Comparison of ENCODE assay signal across 16 mouse cellular contexts in the genomic region with DNA sequence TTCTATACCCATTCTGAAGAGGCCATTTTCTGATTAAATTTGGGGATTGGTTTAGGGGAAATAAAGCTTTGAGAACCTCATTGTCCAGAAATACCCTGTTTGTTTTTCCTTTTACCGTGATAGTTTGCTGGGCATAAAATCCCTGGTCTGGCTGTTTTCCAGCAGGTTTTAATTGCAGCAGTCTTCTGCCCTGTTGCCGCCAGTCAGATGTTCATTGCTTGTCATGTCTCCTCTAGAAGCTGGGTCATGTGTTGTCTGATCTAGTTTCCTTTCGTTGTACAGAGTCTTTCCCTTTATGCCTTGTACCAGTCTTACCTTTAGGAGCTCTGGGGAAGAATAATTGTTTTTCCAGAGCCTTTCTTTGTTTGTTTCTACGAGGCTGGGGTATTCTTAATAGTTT. TPM values are rescaled to one million over a fixed set of nuclear protein-coding genes. Genes with fewer than 3 reads are reported as not detected.
DNase-seq lines count a peak whose midpoint lies in the region; ATAC-seq lines count a peak whose summit lies in the region.
"Had no signal": no experiment of that assay in that cellular context is flagged by ENCODE, and none has a peak within 500 bp of the region (broad histone marks: within the 10 kb centered on the region; RNA-seq: fewer than 3 reads in every experiment).

No protein-coding gene starts in this region.

- no peak overlapping the region for H3K27ac ChIP-seq in heart, embryonic 10.5 days
- H3K27ac ChIP-seq in kidney, embryonic 16.5 days (ENCODE audit: low read length), result no peak overlapping the region
- peak overlapping the region; percentile 46 for H3K27ac ChIP-seq in neural tube, embryonic 13.5 days (replicated peaks)
- H3K27ac ChIP-seq in intestine, embryonic 16.5 days (ENCODE audit: low read length), result no peak overlapping the region
- H3K27ac ChIP-seq: embryonic facial prominence, embryonic 15.5 days; intestine, embryonic 15.5 days; midbrain, embryonic 13.5 days had no signal

- H3K4me2 ChIP-seq in kidney, embryonic 16.5 days (replicated peaks; ENCODE audit: low read depth, low read length), result no peak overlapping the region
- H3K4me2 ChIP-seq in neural tube, embryonic 13.5 days, result no peak overlapping the region
- no peak overlapping the region for H3K4me2 ChIP-seq in intestine, embryonic 16.5 days (ENCODE audit: low read depth, low read length)
- H3K4me2 ChIP-seq: embryonic facial prominence, embryonic 15.5 days; intestine, embryonic 15.5 days; midbrain, embryonic 13.5 days had no signal

- H3K27me3 ChIP-seq in heart, embryonic 10.5 days (ENCODE audit: insufficient read depth, poor library complexity, severe bottlenecking), result no peaks in the 10 kb centered on the region
- no peaks in the 10 kb centered on the region for H3K27me3 ChIP-seq in kidney, embryonic 16.5 days (ENCODE audit: insufficient read depth, low read length)
- no peaks in the 10 kb centered on the region for H3K27me3 ChIP-seq in neural tube, embryonic 13.5 days
- no peaks in the 10 kb centered on the region for H3K27me3 ChIP-seq in intestine, embryonic 16.5 days (replicated peaks; ENCODE audit: control insufficient read depth, insufficient read depth, low read length)
- H3K27me3 ChIP-seq: embryonic facial prominence, embryonic 15.5 days; intestine, embryonic 15.5 days; midbrain, embryonic 13.5 days had no signal

- no peaks in the 10 kb centered on the region for H3K9me3 ChIP-seq in heart, embryonic 10.5 days
- no peaks in the 10 kb centered on the region for H3K9me3 ChIP-seq in kidney, embryonic 16.5 days (ENCODE audit: low read length)
- H3K9me3 ChIP-seq in neural tube, embryonic 13.5 days, result no peaks in the 10 kb centered on the region
- no peaks in the 10 kb centered on the region for H3K9me3 ChIP-seq in intestine, embryonic 16.5 days (ENCODE audit: control insufficient read depth, low read length)
- H3K9me3 ChIP-seq: embryonic facial prominence, embryonic 15.5 days; G1E; intestine, embryonic 15.5 days; midbrain, embryonic 13.5 days had no signal

- no peak overlapping the region for H3K9ac ChIP-seq in kidney, embryonic 16.5 days (replicated peaks; ENCODE audit: low read length)
- H3K9ac ChIP-seq in neural tube, embryonic 13.5 days, result no peak overlapping the region
- H3K9ac ChIP-seq in intestine, embryonic 16.5 days (ENCODE audit: low read depth, low read length), result no peak overlapping the region
- H3K9ac ChIP-seq: embryonic facial prominence, embryonic 15.5 days; intestine, embryonic 15.5 days; midbrain, embryonic 13.5 days had no signal

- no peak overlapping the region for H3K4me3 ChIP-seq in heart, embryonic 10.5 days
- no peak overlapping the region for H3K4me3 ChIP-seq in kidney, embryonic 16.5 days (ENCODE audit: low read length)
- H3K4me3 ChIP-seq in neural tube, embryonic 13.5 days, result no peak overlapping the region
- no peak overlapping the region for H3K4me3 ChIP-seq in intestine, embryonic 16.5 days (ENCODE audit: low read length)
- H3K4me3 ChIP-seq: embryonic facial prominence, embryonic 15.5 days; intestine, embryonic 15.5 days; midbrain, embryonic 13.5 days had no signal

- no peak for ATAC-seq in kidney, embryonic 16.5 days (ENCODE audit: low FRiP score, low TSS enrichment)
- ATAC-seq in neural tube, embryonic 13.5 days (ENCODE audit: low read depth), result no peak
- ATAC-seq in intestine, embryonic 16.5 days, result no peak
- ATAC-seq: intestine, embryonic 15.5 days had no signal

- WGBS in heart, embryonic 10.5 days, result 67% methylated on average over 4 of the region's 4 CpGs
- 36% methylated on average over 4 of the region's 4 CpGs for WGBS in kidney, embryonic 16.5 days
- WGBS in neural tube, embryonic 13.5 days, result 26% methylated on average over 4 of the region's 4 CpGs
- 55% methylated on average over 4 of the region's 4 CpGs for WGBS in intestine, embryonic 16.5 days

- H3K4me1 ChIP-seq in heart, embryonic 10.5 days, result peaks cover 38% of the 10 kb centered on the region
- peaks cover 22% of the 10 kb centered on the region for H3K4me1 ChIP-seq in kidney, embryonic 16.5 days (ENCODE audit: insufficient read depth, low read length)
- H3K4me1 ChIP-seq in neural tube, embryonic 13.5 days (replicated peaks), result peaks cover 38% of the 10 kb centered on the region
- peaks cover 29% of the 10 kb centered on the region for H3K4me1 ChIP-seq in intestine, embryonic 16.5 days (ENCODE audit: control insufficient read depth, insufficient read depth, low read length)

- DNase-seq in heart, adult 11 months, result peak; percentile 75
- DNase-seq in heart, embryonic 10.5 days (ENCODE audit: low spot score), result no peak
- peak; percentile 38 for DNase-seq in kidney, adult 9 months
- no peak for DNase-seq in neural tube, embryonic 10.5 days (ENCODE audit: extremely low spot score, low spot score)
- DNase-seq: adrenal gland, adult 2 months; cerebellum, adult 18-20 months; lung, adult 18-20 months; lung, postnatal 36 days; thymus, adult 18-20 months had no signal

- H3K36me3 ChIP-seq in heart, embryonic 10.5 days, result no peaks in the 10 kb centered on the region
- no peaks in the 10 kb centered on the region for H3K36me3 ChIP-seq in kidney, embryonic 16.5 days (ENCODE audit: insufficient read depth, low read length)
- no peaks in the 10 kb centered on the region for H3K36me3 ChIP-seq in neural tube, embryonic 13.5 days
- H3K36me3 ChIP-seq in intestine, embryonic 16.5 days (ENCODE audit: control insufficient read depth, insufficient read depth, low read length), result no peaks in the 10 kb centered on the region
- H3K36me3 ChIP-seq: embryonic facial prominence, embryonic 15.5 days; intestine, embryonic 15.5 days; midbrain, embryonic 13.5 days had no signal

RNA-seq across cellular contexts. Expression of gene Pik3ca, which starts 16.9 kb away (rescaled TPM):
- polyA plus RNA-seq in heart, embryonic 10.5 days (2016; fragmentation: Nextera tagmentation; extraction: Ambion mirVana), result 4.7 and 6.1 TPM in 2 replicates
- polyA plus RNA-seq in kidney, embryonic 16.5 days (2015; fragmentation: Nextera tagmentation; extraction: Ambion mirVana), result 10.0 and 10.5 TPM in 2 replicates
- polyA plus RNA-seq in neural tube, embryonic 13.5 days (2015; fragmentation: Nextera tagmentation; extraction: Ambion mirVana), result 11.8 and 14.5 TPM in 2 replicates
- 4.6 and 7.1 TPM in 2 replicates for polyA plus RNA-seq in intestine, embryonic 16.5 days (2015; fragmentation: Nextera tagmentation; extraction: Ambion mirVana)

RNA-seq across cellular contexts. Expression of gene Zmat3, which starts 48.6 kb away (rescaled TPM):
- 4.6 and 5.3 TPM in 2 replicates for polyA plus RNA-seq in heart, embryonic 10.5 days (2016; fragmentation: Nextera tagmentation; extraction: Ambion mirVana)
- polyA plus RNA-seq in kidney, embryonic 16.5 days (2015; fragmentation: Nextera tagmentation; extraction: Ambion mirVana), result 3.6 and 4.2 TPM in 2 replicates
- 7.5 and 8.1 TPM in 2 replicates for polyA plus RNA-seq in neural tube, embryonic 13.5 days (2015; fragmentation: Nextera tagmentation; extraction: Ambion mirVana)
- 2.9 and 3.0 TPM in 2 replicates for polyA plus RNA-seq in intestine, embryonic 16.5 days (2015; fragmentation: Nextera tagmentation; extraction: Ambion mirVana)

Comparison
In these comparisons a context has a peak if more than half of its experiments do, and no peak if none do; other contexts are left out.
1. DNase-seq: peak in heart, adult 11 months (single experiment) and kidney, adult 9 months (single experiment); none in heart, embryonic 10.5 days (single experiment) and neural tube, embryonic 10.5 days (single experiment).